Comparison of ENCODE assay signal across 9 mouse cellular contexts in genomic region chr7:101820295-101821030, GRCm38 (mm10). TPM values are rescaled to one million over a fixed set of nuclear protein-coding genes. Genes with fewer than 3 reads are reported as not detected.
DNase-seq lines count a peak whose midpoint lies in the region; ATAC-seq and TF ChIP-seq lines count a peak whose summit lies in the region.
"Had no signal": no experiment of that assay in that cellular context is flagged by ENCODE, and none has a peak within 500 bp of the region (broad histone marks: within the 10 kb centered on the region; RNA-seq: fewer than 3 reads in every experiment).

No protein-coding gene starts in this region.

- intact Hi-C loops in heart, postnatal 25 days (cut with DNase I) = no loop called here

- peak overlapping the region; percentile 69 for H3K4me3 ChIP-seq in heart, embryonic 10.5 days
- peak overlapping the region; percentile 32 for H3K4me3 ChIP-seq in forebrain, postnatal 0 days (ENCODE audit: low read depth, low read length)
- H3K4me3 ChIP-seq in midbrain, embryonic 12.5 days = peak overlapping the region; percentile 47

- peaks cover 44% of the 10 kb centered on the region for H3K4me1 ChIP-seq in heart, embryonic 10.5 days
- no peaks in the 10 kb centered on the region for H3K4me1 ChIP-seq in forebrain, postnatal 0 days (ENCODE audit: insufficient read depth)
- peaks cover 33% of the 10 kb centered on the region for H3K4me1 ChIP-seq in midbrain, embryonic 12.5 days

- ATAC-seq in forebrain, postnatal 0 days = no peak
- ATAC-seq in midbrain, embryonic 12.5 days (ENCODE audit: low FRiP score, low read depth) = no peak

- TF ChIP-seq CTCF in forebrain, postnatal 0 days (IDR thresholded peaks at IDR 0.05; ENCODE audit: low read depth) = no peak

- H3K9me3 ChIP-seq in heart, embryonic 10.5 days = no peaks in the 10 kb centered on the region
- H3K9me3 ChIP-seq in forebrain, postnatal 0 days (ENCODE audit: low read length) = no peaks in the 10 kb centered on the region
- H3K9me3 ChIP-seq in midbrain, embryonic 12.5 days = no peaks in the 10 kb centered on the region

- DNase-seq in heart, embryonic 10.5 days (ENCODE audit: low spot score) = no peak
- no peak for DNase-seq in heart, postnatal 25 days (ENCODE audit: low spot score)
- peak; percentile 62 for DNase-seq in MN1 (ENCODE audit: low spot score)
- peak; percentile 41 for DNase-seq in forebrain, postnatal 0 days
- DNase-seq in urinary bladder, adult 18-20 months (ENCODE audit: low spot score in 2 of 2) = no peak
- DNase-seq in urinary bladder, postnatal 4 days (ENCODE audit: low spot score in 2 of 2) = no peak
- DNase-seq in urinary bladder, postnatal 36 days (ENCODE audit: low spot score in 2 of 2) = no peak

- H3K27me3 ChIP-seq in heart, embryonic 10.5 days (ENCODE audit: insufficient read depth, poor library complexity, severe bottlenecking) = peaks cover 74% of the 10 kb centered on the region
- H3K27me3 ChIP-seq in forebrain, postnatal 0 days (ENCODE audit: insufficient read depth, low read length) = peaks cover 70% of the 10 kb centered on the region
- peaks cover 82% of the 10 kb centered on the region for H3K27me3 ChIP-seq in midbrain, embryonic 12.5 days

- H3K9ac ChIP-seq in forebrain, postnatal 0 days = no peak overlapping the region
- H3K9ac ChIP-seq in midbrain, embryonic 12.5 days (replicated peaks) = no peak overlapping the region

- peaks cover 24% of the 10 kb centered on the region for H3K36me3 ChIP-seq in heart, embryonic 10.5 days
- H3K36me3 ChIP-seq in forebrain, postnatal 0 days (ENCODE audit: insufficient read depth) = no peaks in the 10 kb centered on the region
- H3K36me3 ChIP-seq in midbrain, embryonic 12.5 days = peaks cover 20% of the 10 kb centered on the region

- H3K27ac ChIP-seq in heart, embryonic 10.5 days = peak overlapping the region; percentile 90
- H3K27ac ChIP-seq in forebrain, postnatal 0 days (ENCODE audit: low read depth, low read length) = no peak overlapping the region
- H3K27ac ChIP-seq in midbrain, embryonic 12.5 days (replicated peaks) = no peak overlapping the region

- WGBS in heart, embryonic 10.5 days = 1% methylated on average over 35 of the region's 35 CpGs
- WGBS in forebrain, postnatal 0 days = 2% methylated on average over 35 of the region's 35 CpGs
- WGBS in midbrain, embryonic 12.5 days = 4% methylated on average over 35 of the region's 35 CpGs

- H3K4me2 ChIP-seq in forebrain, postnatal 0 days (ENCODE audit: low read depth) = peak overlapping the region; percentile 57
- H3K4me2 ChIP-seq in midbrain, embryonic 12.5 days (replicated peaks) = peak overlapping the region; percentile 75

RNA-seq across cellular contexts. Expression of gene Phox2a, which starts 2.4 kb away (rescaled TPM):
- 0.15 and 0.36 TPM in 2 replicates for polyA plus RNA-seq in heart, embryonic 10.5 days (2016; fragmentation: Nextera tagmentation; extraction: Ambion mirVana)
- under 1 TPM; 0.26 to 0.42 TPM for total RNA-seq in heart, postnatal 25 days (2021)
- total RNA-seq in forebrain, postnatal 0 days (2014; rRNA removed) = not detected in 2 replicates
- not detected in 2 replicates for polyA plus RNA-seq in forebrain, postnatal 0 days (2015; fragmentation: Nextera tagmentation; extraction: Ambion mirVana)
- 0.43 and 0.46 TPM in 2 replicates for polyA plus RNA-seq in midbrain, embryonic 12.5 days (2016; fragmentation: Nextera tagmentation; extraction: Ambion mirVana)
- polyA plus RNA-seq: G1E had no signal

RNA-seq across cellular contexts. Expression of gene Inppl1, which starts 17.6 kb away (rescaled TPM):
- 44.9 and 61.0 TPM in 2 replicates for polyA plus RNA-seq in heart, embryonic 10.5 days (2016; fragmentation: Nextera tagmentation; extraction: Ambion mirVana)
- total RNA-seq in heart, postnatal 25 days (2021) = 100 to 1,000 TPM; 145 to 148 TPM
- total RNA-seq in forebrain, postnatal 0 days (2014; rRNA removed) = 14.7 and 15.4 TPM in 2 replicates
- 6.6 and 9.6 TPM in 2 replicates for polyA plus RNA-seq in forebrain, postnatal 0 days (2015; fragmentation: Nextera tagmentation; extraction: Ambion mirVana)
- polyA plus RNA-seq in midbrain, embryonic 12.5 days (2016; fragmentation: Nextera tagmentation; extraction: Ambion mirVana) = 36.4 and 38.3 TPM in 2 replicates

RNA-seq across cellular contexts. Expression of gene Folr2, which starts 36.5 kb away (rescaled TPM):
- not detected in 2 replicates for polyA plus RNA-seq in heart, embryonic 10.5 days (2016; fragmentation: Nextera tagmentation; extraction: Ambion mirVana)
- 1 to 10 TPM; 5.5 to 6.8 TPM for total RNA-seq in heart, postnatal 25 days (2021)
- 3.4 and 3.8 TPM in 2 replicates for total RNA-seq in forebrain, postnatal 0 days (2014; rRNA removed)
- polyA plus RNA-seq in forebrain, postnatal 0 days (2015; fragmentation: Nextera tagmentation; extraction: Ambion mirVana) = 2.5 and 3.0 TPM in 2 replicates
- polyA plus RNA-seq in midbrain, embryonic 12.5 days (2016; fragmentation: Nextera tagmentation; extraction: Ambion mirVana) = 2.9 and 4.3 TPM in 2 replicates
- total RNA-seq: G1E had no signal
- polyA plus RNA-seq: G1E had no signal

RNA-seq across cellular contexts. Expression of gene Anapc15, which starts 43.1 kb away (rescaled TPM):
- polyA plus RNA-seq in heart, embryonic 10.5 days (2016; fragmentation: Nextera tagmentation; extraction: Ambion mirVana) = 83.0 and 94.3 TPM in 2 replicates
- total RNA-seq in heart, postnatal 25 days (2021) = 10 to 100 TPM; 16.5 to 17.9 TPM
- total RNA-seq in forebrain, postnatal 0 days (2014; rRNA removed) = 47.0 and 64.2 TPM in 2 replicates
- polyA plus RNA-seq in forebrain, postnatal 0 days (2015; fragmentation: Nextera tagmentation; extraction: Ambion mirVana) = 68.8 and 73.3 TPM in 2 replicates
- polyA plus RNA-seq in midbrain, embryonic 12.5 days (2016; fragmentation: Nextera tagmentation; extraction: Ambion mirVana) = 79.8 and 89.7 TPM in 2 replicates

RNA-seq across cellular contexts. Expression of gene Folr1, which starts 50.1 kb away (rescaled TPM):
- polyA plus RNA-seq in heart, embryonic 10.5 days (2016; fragmentation: Nextera tagmentation; extraction: Ambion mirVana) = 2.1 and 2.7 TPM in 2 replicates
- under 1 TPM; 0.26 to 0.59 TPM for total RNA-seq in heart, postnatal 25 days (2021)
- total RNA-seq in forebrain, postnatal 0 days (2014; rRNA removed) = 7.0 and 10.5 TPM in 2 replicates
- polyA plus RNA-seq in forebrain, postnatal 0 days (2015; fragmentation: Nextera tagmentation; extraction: Ambion mirVana) = 38.5 and 49.6 TPM in 2 replicates
- 6.8 and 11.9 TPM in 2 replicates for polyA plus RNA-seq in midbrain, embryonic 12.5 days (2016; fragmentation: Nextera tagmentation; extraction: Ambion mirVana)
- polyA plus RNA-seq: G1E had no signal

Comparison
In these comparisons a context has a peak if more than half of its experiments do, and no peak if none do; other contexts are left out.
1. DNase-seq: peak in MN1 (single experiment) and forebrain, postnatal 0 days (single experiment); none in heart, embryonic 10.5 days (single experiment), heart, postnatal 25 days (single experiment), urinary bladder, adult 18-20 months (0 of 2), urinary bladder, postnatal 4 days (0 of 2) and urinary bladder, postnatal 36 days (0 of 2).
2. Peak in every context shown above with its lines, with median percentiles within 50 percentile points of each other: H3K4me3 ChIP-seq.